In the genomic region with DNA sequence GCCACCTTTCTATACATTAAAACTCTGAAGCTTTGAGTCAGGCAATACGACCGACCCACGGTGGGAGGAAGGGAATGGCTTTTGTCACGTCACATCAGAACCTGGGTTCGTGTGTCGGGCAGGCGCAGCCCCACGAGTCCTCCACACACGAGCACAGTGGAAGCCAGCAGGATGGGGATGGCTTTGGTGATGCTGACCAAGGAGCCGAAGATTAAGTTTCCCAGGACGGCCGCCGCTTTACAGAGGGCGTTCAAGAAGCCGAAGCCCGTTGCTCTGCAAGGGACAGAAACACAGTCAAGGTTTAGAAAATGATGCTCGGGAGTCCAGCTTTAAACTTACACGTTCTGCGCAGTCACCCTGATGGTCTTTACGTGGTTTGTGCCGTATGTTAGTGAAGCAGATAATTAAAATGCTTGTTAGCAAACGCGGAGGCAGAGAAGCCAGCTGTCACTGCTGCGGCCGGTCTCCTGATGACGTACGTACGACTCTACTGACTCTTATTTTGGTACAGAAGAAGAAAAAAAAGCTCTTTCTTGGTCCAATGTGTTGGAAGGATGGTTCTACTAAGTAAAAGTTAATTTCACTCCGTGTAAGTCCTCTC, we compare ENCODE assay signal across 8 mouse cellular contexts.
DNase-seq lines count a peak whose midpoint lies in the region; ATAC-seq and TF ChIP-seq lines count a peak whose summit lies in the region.

No protein-coding gene starts in this region.

- H3K4me3 ChIP-seq in lung, embryonic 15.5 days: peak overlapping the region; percentile 41
- H3K4me3 ChIP-seq in embryonic facial prominence, embryonic 12.5 days: peak overlapping the region; percentile 34
- peak overlapping the region; percentile 47 for H3K4me3 ChIP-seq in heart, embryonic 11.5 days (ENCODE audit: low read depth, low read length)
- H3K4me3 ChIP-seq in kidney, postnatal 0 days (replicated peaks; ENCODE audit: low read depth, low read length): peak overlapping the region; percentile 40
- H3K4me3 ChIP-seq in liver, embryonic 13.5 days (replicated peaks): peak overlapping the region; percentile 55
- H3K4me3 ChIP-seq in neural tube, embryonic 13.5 days: peak overlapping the region; percentile 28

- peaks cover 24% of the 10 kb centered on the region for H3K4me1 ChIP-seq in lung, embryonic 15.5 days
- H3K4me1 ChIP-seq in embryonic facial prominence, embryonic 12.5 days: peaks cover 53% of the 10 kb centered on the region
- peaks cover 22% of the 10 kb centered on the region for H3K4me1 ChIP-seq in heart, embryonic 11.5 days (ENCODE audit: control insufficient read depth, insufficient read depth, low read length)
- H3K4me1 ChIP-seq in kidney, postnatal 0 days (replicated peaks; ENCODE audit: insufficient read depth, low read length): peaks cover 7% of the 10 kb centered on the region; the same call in 1 of the 2 replicates
- H3K4me1 ChIP-seq in liver, embryonic 13.5 days (replicated peaks): peaks cover 89% of the 10 kb centered on the region
- H3K4me1 ChIP-seq in neural tube, embryonic 13.5 days (replicated peaks): peaks cover 34% of the 10 kb centered on the region

- WGBS in lung, embryonic 15.5 days: 6% methylated on average over 29 of the region's 29 CpGs
- WGBS in embryonic facial prominence, embryonic 12.5 days: 10% methylated on average over 29 of the region's 29 CpGs
- 14% methylated on average over 29 of the region's 29 CpGs for WGBS in heart, embryonic 11.5 days (ENCODE audit: insufficient replicate concordance)
- WGBS in kidney, postnatal 0 days: 8% methylated on average over 29 of the region's 29 CpGs
- 25% methylated on average over 29 of the region's 29 CpGs for WGBS in liver, embryonic 13.5 days (ENCODE audit: insufficient replicate concordance)
- 12% methylated on average over 29 of the region's 29 CpGs for WGBS in neural tube, embryonic 13.5 days

- TF ChIP-seq CTCF in kidney, postnatal 0 days (IDR thresholded peaks at IDR 0.05; ENCODE audit: low read depth): no peak

- H3K27me3 ChIP-seq in lung, embryonic 15.5 days: no peaks in the 10 kb centered on the region
- H3K27me3 ChIP-seq in embryonic facial prominence, embryonic 12.5 days: no peaks in the 10 kb centered on the region
- no peaks in the 10 kb centered on the region for H3K27me3 ChIP-seq in heart, embryonic 11.5 days (ENCODE audit: control insufficient read depth, insufficient read depth, low read length)
- H3K27me3 ChIP-seq in kidney, postnatal 0 days (ENCODE audit: insufficient read depth, low read length): no peaks in the 10 kb centered on the region
- no peaks in the 10 kb centered on the region for H3K27me3 ChIP-seq in liver, embryonic 13.5 days
- no peaks in the 10 kb centered on the region for H3K27me3 ChIP-seq in neural tube, embryonic 13.5 days

- no peak for DNase-seq in lung, postnatal 36 days
- peak; percentile 84 for DNase-seq in kidney, postnatal 0 days (ENCODE audit: low spot score)
- no peak for DNase-seq in liver, embryonic 13.5 days
- no peak for DNase-seq in spleen, postnatal 4 days (ENCODE audit: low spot score in 2 of 2)

- peak overlapping the region; percentile 31 for H3K9ac ChIP-seq in lung, embryonic 15.5 days
- peak overlapping the region; percentile 48 for H3K9ac ChIP-seq in embryonic facial prominence, embryonic 12.5 days
- H3K9ac ChIP-seq in heart, embryonic 11.5 days (ENCODE audit: low read depth, low read length): peak overlapping the region; percentile 50
- H3K9ac ChIP-seq in kidney, postnatal 0 days (ENCODE audit: low read depth, low read length): peak overlapping the region; percentile 48; the same call in 1 of the 2 replicates
- peak overlapping the region; percentile 63 for H3K9ac ChIP-seq in liver, embryonic 13.5 days
- H3K9ac ChIP-seq in neural tube, embryonic 13.5 days: peak overlapping the region; percentile 34

- no peak overlapping the region for H3K27ac ChIP-seq in lung, embryonic 15.5 days
- H3K27ac ChIP-seq in embryonic facial prominence, embryonic 12.5 days: peak overlapping the region; percentile 47; the same call in 1 of the 2 replicates
- peak overlapping the region; percentile 52; the same call in 1 of the 2 replicates for H3K27ac ChIP-seq in heart, embryonic 11.5 days (ENCODE audit: low read depth, low read length)
- 0 out of 2 replicates have a peak overlapping the region, but pooled peaks have one; percentile 21 for H3K27ac ChIP-seq in kidney, postnatal 0 days
- peak overlapping the region; percentile 49 for H3K27ac ChIP-seq in liver, embryonic 13.5 days
- no peak overlapping the region for H3K27ac ChIP-seq in neural tube, embryonic 13.5 days (replicated peaks)

- H3K4me2 ChIP-seq in lung, embryonic 15.5 days: peak overlapping the region; percentile 72
- peak overlapping the region; percentile 79 for H3K4me2 ChIP-seq in embryonic facial prominence, embryonic 12.5 days (replicated peaks)
- H3K4me2 ChIP-seq in heart, embryonic 11.5 days: peak overlapping the region; percentile 90
- H3K4me2 ChIP-seq in kidney, postnatal 0 days (ENCODE audit: low read length): peak overlapping the region; percentile 78
- H3K4me2 ChIP-seq in liver, embryonic 13.5 days: peak overlapping the region; percentile 75
- H3K4me2 ChIP-seq in neural tube, embryonic 13.5 days: peak overlapping the region; percentile 57

- peak; percentile 17; the same call in 1 of the 2 replicates for ATAC-seq in lung, embryonic 15.5 days (ENCODE audit: borderline replicate concordance, extremely low read depth, low FRiP score, low TSS enrichment)
- no peak for ATAC-seq in embryonic facial prominence, embryonic 12.5 days (ENCODE audit: insufficient number of reproducible peaks, insufficient read depth, low FRiP score, low TSS enrichment)
- ATAC-seq in heart, embryonic 11.5 days (replicated peaks; ENCODE audit: insufficient number of reproducible peaks, low FRiP score, low TSS enrichment): no peak
- ATAC-seq in kidney, postnatal 0 days (replicated peaks; ENCODE audit: low FRiP score, low read depth): no peak; the same call in 1 of the 2 replicates
- ATAC-seq in liver, embryonic 13.5 days (ENCODE audit: low read depth): no peak
- ATAC-seq in neural tube, embryonic 13.5 days (ENCODE audit: low read depth): peak; percentile 47

- H3K36me3 ChIP-seq in lung, embryonic 15.5 days: no peaks in the 10 kb centered on the region
- no peaks in the 10 kb centered on the region for H3K36me3 ChIP-seq in embryonic facial prominence, embryonic 12.5 days
- no peaks in the 10 kb centered on the region for H3K36me3 ChIP-seq in heart, embryonic 11.5 days (ENCODE audit: control insufficient read depth, insufficient read depth, low read length)
- H3K36me3 ChIP-seq in kidney, postnatal 0 days (ENCODE audit: insufficient read depth, low read length): no peaks in the 10 kb centered on the region
- H3K36me3 ChIP-seq in liver, embryonic 13.5 days: no peaks in the 10 kb centered on the region
- H3K36me3 ChIP-seq in neural tube, embryonic 13.5 days: no peaks in the 10 kb centered on the region

- no peaks in the 10 kb centered on the region for H3K9me3 ChIP-seq in lung, embryonic 15.5 days
- no peaks in the 10 kb centered on the region for H3K9me3 ChIP-seq in embryonic facial prominence, embryonic 12.5 days
- H3K9me3 ChIP-seq in heart, embryonic 11.5 days (replicated peaks; ENCODE audit: control insufficient read depth, low read length): no peaks in the 10 kb centered on the region
- H3K9me3 ChIP-seq in kidney, postnatal 0 days (replicated peaks; ENCODE audit: low read length): no peaks in the 10 kb centered on the region
- no peaks in the 10 kb centered on the region for H3K9me3 ChIP-seq in liver, embryonic 13.5 days (replicated peaks)
- H3K9me3 ChIP-seq in neural tube, embryonic 13.5 days: no peaks in the 10 kb centered on the region

Comparison
In these comparisons a context has a peak if more than half of its experiments do, and no peak if none do; other contexts are left out.
1. ATAC-seq: peak in lung, embryonic 15.5 days (single experiment) and neural tube, embryonic 13.5 days (single experiment); none in embryonic facial prominence, embryonic 12.5 days (single experiment), heart, embryonic 11.5 days (single experiment), kidney, postnatal 0 days (single experiment) and liver, embryonic 13.5 days (single experiment).
2. H3K27ac ChIP-seq: peak in embryonic facial prominence, embryonic 12.5 days (single experiment), heart, embryonic 11.5 days (single experiment), kidney, postnatal 0 days (single experiment) and liver, embryonic 13.5 days (single experiment); none in lung, embryonic 15.5 days (single experiment) and neural tube, embryonic 13.5 days (single experiment).
3. Peak in every context shown above with its lines, with median percentiles within 50 percentile points of each other: H3K4me2 ChIP-seq, H3K4me3 ChIP-seq and H3K9ac ChIP-seq.